Mouse (Mus musculus) retina, adult 2 months (tissue): ENCODE measurements around the gene Hdhd5.

Experiments used
- DNase-seq: peaks from one replicate; pipeline ENCODE4 v3.0.0-alpha.2; 2012; ENCODE audit warnings: low read depth, low spot score

Gene Hdhd5

GRCm38 (mm10) chr6:120483211-120483626, 47.9 kb downstream of the Hdhd5 start:
- no peak for DNase-seq

GRCm38 (mm10) chr6:120482756-120483155, 48.4 kb downstream of the Hdhd5 start:
- no peak for DNase-seq

- DNase-seq: no peak
Observed at GRCm38 (mm10) chr6:120482021-120482420, 49.1 kb downstream of the Hdhd5 start.

GRCm38 (mm10) chr6:120481538-120481937, 49.6 kb downstream of the Hdhd5 start:
- no peak for DNase-seq

- DNase-seq: no peak
Observed at GRCm38 (mm10) chr6:120480361-120480760, 50.8 kb downstream of the Hdhd5 start.

- no peak for DNase-seq
Observed at GRCm38 (mm10) chr6:120479302-120479701, 51.8 kb downstream of the Hdhd5 start.

GRCm38 (mm10) chr6:120475288-120475687, 55.8 kb downstream of the Hdhd5 start:
- DNase-seq: no peak

- no peak for DNase-seq
Observed at GRCm38 (mm10) chr6:120473427-120473826, 57.7 kb downstream of the Hdhd5 start.

- DNase-seq: no peak
Observed at GRCm38 (mm10) chr6:120472455-120473140, 58.5 kb downstream of the Hdhd5 start.

GRCm38 (mm10) chr6:120471991-120472441, 59.1 kb downstream of the Hdhd5 start:
- DNase-seq: no peak

- DNase-seq: no peak
Observed at GRCm38 (mm10) chr6:120470666-120471065, 60.5 kb downstream of the Hdhd5 start.

- DNase-seq: no peak
Observed at GRCm38 (mm10) chr6:120469770-120470169, 61.3 kb downstream of the Hdhd5 start.

- DNase-seq: no peak
Observed at GRCm38 (mm10) chr6:120469268-120469667, 61.9 kb downstream of the Hdhd5 start.

GRCm38 (mm10) chr6:120468259-120468658, 62.9 kb downstream of the Hdhd5 start:
- DNase-seq: no peak

- DNase-seq: no peak
Observed at GRCm38 (mm10) chr6:120466609-120467329, 64.3 kb downstream of the Hdhd5 start.

- no peak for DNase-seq
Observed at GRCm38 (mm10) chr6:120465393-120465792, 65.7 kb downstream of the Hdhd5 start.

GRCm38 (mm10) chr6:120464406-120464939, 66.6 kb downstream of the Hdhd5 start:
- DNase-seq: no peak

GRCm38 (mm10) chr6:120463884-120464283, 67.2 kb downstream of the Hdhd5 start:
- DNase-seq: no peak

- peak; percentile 45 for DNase-seq
Observed at GRCm38 (mm10) chr6:120463086-120463871, 67.8 kb downstream of the Hdhd5 start, which contains the start of gene Il17ra. Gene Il17ra (plus strand): TSS chr6:120463247.

- DNase-seq: no peak
Observed at GRCm38 (mm10) chr6:120462251-120462650, 68.9 kb downstream of the Hdhd5 start.

- DNase-seq: no peak
Observed at GRCm38 (mm10) chr6:120461217-120461616, 69.9 kb downstream of the Hdhd5 start.
